Mouse (Mus musculus) liver, embryonic 15.5 days (tissue): ENCODE results near the gene Vsig2. TPM values are rescaled to one million over a fixed set of nuclear protein-coding genes. Genes with fewer than 3 reads are reported as not detected.
A peak's percentile ranks its signal among the peaks of the same experiment; 100 is the strongest.

Experiments
- ATAC-seq: fragments of 200-750 bp; cut with Nextera tagmentation; 2 replicates; pipeline ENCODE4 v1.8.0; 2017; ENCODE audit warnings: moderate number of reproducible peaks, mild to moderate bottlenecking, moderate library complexity; ENCODE audit not compliant: insufficient read depth
- H3K27ac ChIP-seq: fragments of 300-500 bp; sonication (generic); replicated peaks from 2 replicates; pipeline ENCODE4 v1.5.1; 2015; ENCODE audit warnings: mild to moderate bottlenecking, inconsistent platforms
- H3K27me3 ChIP-seq: fragments of 300-500 bp; sonication (generic); 2 replicates; pipeline ENCODE4 v1.6.1; 2015; ENCODE audit warnings: mild to moderate bottlenecking, inconsistent platforms
- H3K36me3 ChIP-seq: fragments of 300-500 bp; sonication (generic); replicated peaks from 2 replicates; pipeline ENCODE4 v1.6.1; 2015; ENCODE audit warnings: moderate library complexity, mild to moderate bottlenecking, inconsistent platforms
- H3K4me1 ChIP-seq: fragments of 300-500 bp; sonication (generic); replicated peaks from 2 replicates; pipeline ENCODE4 v1.6.1; 2015; ENCODE audit warnings: inconsistent platforms
- H3K4me2 ChIP-seq: fragments of 300-500 bp; sonication (generic); 2 replicates; pipeline ENCODE4 v1.6.1; 2015; ENCODE audit warnings: moderate library complexity, mild to moderate bottlenecking, inconsistent platforms
- H3K4me3 ChIP-seq: fragments of 300-500 bp; sonication (generic); replicated peaks from 2 replicates; pipeline ENCODE4 v1.5.1; 2015; ENCODE audit warnings: mild to moderate bottlenecking, inconsistent platforms
- H3K9ac ChIP-seq: fragments of 300-500 bp; sonication (generic); 2 replicates; pipeline ENCODE4 v1.6.1; 2015; ENCODE audit warnings: moderate library complexity, mild to moderate bottlenecking, inconsistent platforms
- H3K9me3 ChIP-seq: fragments of 300-500 bp; sonication (generic); replicated peaks from 2 replicates; pipeline ENCODE4 v1.6.1; 2016; ENCODE audit warnings: inconsistent platforms
- WGBS: fragments of 180-500 bp; shearing (Covaris S2); methylation state at CpG from one replicate; pipeline ENCODE4 v1.1.7; 2015; ENCODE audit warnings: mixed read lengths; ENCODE audit not compliant: insufficient replicate concordance; 5-methylcytosine and 5-hydroxymethylcytosine counted together
- polyA plus RNA-seq: library from polyadenylated mRNA; unstranded; fragments of >200 nt; fragmentation: Nextera tagmentation; extraction: Ambion mirVana; gene quantifications from 2 replicates; pipeline ENCODE4 v1.2.1, GENCODE M21; 2015

Vsig2 gene
- polyA plus RNA-seq, 1 experiment from 2014 or later, result 0.32 TPM

- ATAC-seq, result 0 out of 2 replicates have a peak, but pooled peaks have one; percentile 10
Measured at GRCm38 (mm10) chr9:37551751-37552531, 12.9 kb downstream of the Vsig2 start.

GRCm38 (mm10) chr9:37552536-37553293, 13.7 kb downstream of the Vsig2 start, which contains the start of gene Nrgn:
Gene Nrgn (minus strand): TSS chr9:37552904.
- Histone ChIP-seq H3K9me3 (no peaks in the 10 kb centered on the region), H3K4me3 (peak within 1 kb of the TSS; percentile 51), H3K9ac (peak within 1 kb of the TSS; percentile 30; the same call in 1 of the 2 replicates), H3K27ac (no peak within 1 kb of the TSS), H3K36me3 (no peaks in the 10 kb centered on the region), H3K4me1 (peaks cover 40% of the 10 kb centered on the region), H3K4me2 (peak within 1 kb of the TSS; percentile 85), H3K27me3 (peaks cover 53% of the 10 kb centered on the region)
- peak; percentile 85 for ATAC-seq
- 3% methylated on average over 31 of the region's 31 CpGs for WGBS

More at GRCm38 (mm10) chr9:37551751-37552531, 12.9 kb downstream of the Vsig2 start:
- H3K9ac ChIP-seq, result peak overlapping the region; percentile 30; the same call in 1 of the 2 replicates
- peaks cover 40% of the 10 kb centered on the region for H3K4me1 ChIP-seq
- H3K27me3 ChIP-seq, result peaks cover 53% of the 10 kb centered on the region
- no peak overlapping the region for H3K27ac ChIP-seq
- WGBS, result 2% methylated on average over 23 of the region's 23 CpGs
- peak overlapping the region; percentile 51 for H3K4me3 ChIP-seq
- peak overlapping the region; percentile 85 for H3K4me2 ChIP-seq
- no peaks in the 10 kb centered on the region for H3K36me3 ChIP-seq
- no peaks in the 10 kb centered on the region for H3K9me3 ChIP-seq

DNA sequence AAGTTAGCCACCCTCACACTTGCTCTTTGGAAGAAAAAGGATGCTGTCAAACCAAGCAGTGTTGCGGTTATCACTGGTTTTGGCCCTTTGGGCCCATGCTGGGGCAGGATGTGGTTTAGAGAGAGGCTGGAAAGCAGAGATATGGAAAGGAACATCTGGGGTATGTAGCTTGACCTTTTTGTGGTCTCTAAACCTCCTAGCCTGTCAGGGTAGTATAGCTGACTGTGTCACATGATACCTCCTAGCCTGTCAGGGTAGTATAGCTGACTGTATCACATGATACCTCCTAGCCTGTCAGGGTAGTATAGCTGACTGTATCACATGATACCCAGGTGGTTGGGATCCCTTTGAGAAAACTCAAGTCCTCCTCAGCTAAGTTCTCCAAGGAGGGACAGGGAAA, 15.2 kb downstream of the Vsig2 start:
- WGBS, result 11% methylated on average over 1 of the region's 1 CpGs
- Histone ChIP-seq H3K4me2 (no peak overlapping the region), H3K36me3 (no peaks in the 10 kb centered on the region), H3K9ac (no peak overlapping the region), H3K9me3 (no peaks in the 10 kb centered on the region), H3K27ac (no peak overlapping the region), H3K4me1 (peaks cover 40% of the 10 kb centered on the region), H3K27me3 (peaks cover 53% of the 10 kb centered on the region), H3K4me3 (no peak overlapping the region)
- peak; percentile 68; the same call in 1 of the 2 replicates for ATAC-seq

GRCm38 (mm10) chr9:37554838-37555748, 16.0 kb downstream of the Vsig2 start, which contains the start of gene Siae:
Gene Siae (plus strand): TSS chr9:37555698.
- ATAC-seq, result no peak
- H3K4me1 ChIP-seq, result peaks cover 40% of the 10 kb centered on the region
- no peak within 1 kb of the TSS for H3K4me3 ChIP-seq
- no peaks in the 10 kb centered on the region for H3K36me3 ChIP-seq
- H3K27ac ChIP-seq, result no peak within 1 kb of the TSS
- no peak within 1 kb of the TSS for H3K4me2 ChIP-seq
- no peak within 1 kb of the TSS for H3K9ac ChIP-seq
- WGBS, result 34% methylated on average over 7 of the region's 7 CpGs
- peaks cover 49% of the 10 kb centered on the region for H3K27me3 ChIP-seq
- H3K9me3 ChIP-seq, result no peaks in the 10 kb centered on the region

- Histone ChIP-seq H3K4me1 (peaks cover 40% of the 10 kb centered on the region), H3K4me3 (no peak overlapping the region), H3K9me3 (no peaks in the 10 kb centered on the region), H3K27me3 (peaks cover 37% of the 10 kb centered on the region), H3K4me2 (no peak overlapping the region), H3K9ac (no peak overlapping the region), H3K27ac (no peak overlapping the region), H3K36me3 (no peaks in the 10 kb centered on the region)
- ATAC-seq, result no peak
- WGBS, result 47% methylated on average over 3 of the region's 3 CpGs
Measured at GRCm38 (mm10) chr9:37556366-37556765, 17.3 kb downstream of the Vsig2 start.

GRCm38 (mm10) chr9:37560617-37561016, 21.6 kb downstream of the Vsig2 start:
- H3K9ac ChIP-seq, result no peak overlapping the region
- H3K4me2 ChIP-seq, result no peak overlapping the region
- no peaks in the 10 kb centered on the region for H3K36me3 ChIP-seq
- H3K27me3 ChIP-seq, result peaks cover 5% of the 10 kb centered on the region; the same call in 1 of the 2 replicates
- H3K27ac ChIP-seq, result no peak overlapping the region
- 78% methylated on average over 2 of the region's 2 CpGs for WGBS
- no peak for ATAC-seq
- H3K4me3 ChIP-seq, result no peak overlapping the region
- H3K9me3 ChIP-seq, result no peaks in the 10 kb centered on the region
- H3K4me1 ChIP-seq, result peaks cover 14% of the 10 kb centered on the region

GRCm38 (mm10) chr9:37563805-37564204, 24.8 kb downstream of the Vsig2 start:
- H3K4me3 ChIP-seq, result no peak overlapping the region
- no peaks in the 10 kb centered on the region for H3K9me3 ChIP-seq
- no peaks in the 10 kb centered on the region for H3K27me3 ChIP-seq
- 12% methylated on average over 1 of the region's 1 CpGs for WGBS
- no peaks in the 10 kb centered on the region for H3K36me3 ChIP-seq
- no peak overlapping the region for H3K27ac ChIP-seq
- no peak overlapping the region for H3K9ac ChIP-seq
- H3K4me1 ChIP-seq, result peaks cover 36% of the 10 kb centered on the region
- ATAC-seq, result peak; percentile 32; the same call in 1 of the 2 replicates
- H3K4me2 ChIP-seq, result no peak overlapping the region

DNA sequence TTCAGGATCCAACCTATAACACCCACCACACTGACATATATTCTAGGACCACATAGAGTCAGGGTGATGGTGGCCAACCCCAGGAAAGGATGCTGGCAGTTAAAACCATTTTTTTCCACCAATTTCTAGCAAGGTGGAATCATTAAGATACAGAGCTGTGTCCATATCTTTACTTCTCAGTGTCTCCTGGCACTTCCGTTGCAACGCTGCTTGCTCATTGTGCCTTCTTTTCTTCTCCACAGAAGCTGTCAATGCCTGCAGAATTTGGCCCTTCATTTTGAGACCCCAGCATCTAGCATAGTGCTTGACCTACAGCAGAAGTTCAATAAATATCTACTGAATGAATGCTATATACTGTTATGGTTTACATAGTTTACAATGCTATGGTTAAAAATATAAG, 28.0 kb downstream of the Vsig2 start:
- Histone ChIP-seq H3K9me3 (no peaks in the 10 kb centered on the region), H3K4me2 (no peak overlapping the region; the same call in 1 of the 2 replicates), H3K4me1 (peaks cover 55% of the 10 kb centered on the region), H3K36me3 (no peaks in the 10 kb centered on the region), H3K27ac (no peak overlapping the region), H3K27me3 (no peaks in the 10 kb centered on the region), H3K9ac (no peak overlapping the region), H3K4me3 (no peak overlapping the region)
- 34% methylated on average over 2 of the region's 2 CpGs for WGBS
- ATAC-seq, result 0 out of 2 replicates have a peak, but pooled peaks have one; percentile 23

GRCm38 (mm10) chr9:37567454-37567853, 28.4 kb downstream of the Vsig2 start:
- H3K27me3 ChIP-seq, result no peaks in the 10 kb centered on the region
- no peak overlapping the region for H3K27ac ChIP-seq
- no peaks in the 10 kb centered on the region for H3K9me3 ChIP-seq
- ATAC-seq, result peak; percentile 60
- H3K4me1 ChIP-seq, result peaks cover 58% of the 10 kb centered on the region
- H3K9ac ChIP-seq, result no peak overlapping the region
- no peak overlapping the region for H3K4me3 ChIP-seq
- 16% methylated on average over 5 of the region's 5 CpGs for WGBS
- H3K4me2 ChIP-seq, result peak overlapping the region; percentile 51
- H3K36me3 ChIP-seq, result no peaks in the 10 kb centered on the region

GRCm38 (mm10) chr9:37567892-37568604, 29.0 kb downstream of the Vsig2 start:
- Histone ChIP-seq H3K4me3 (no peak overlapping the region), H3K27me3 (no peaks in the 10 kb centered on the region), H3K9ac (no peak overlapping the region; the same call in 1 of the 2 replicates), H3K36me3 (no peaks in the 10 kb centered on the region), H3K27ac (peak overlapping the region; percentile 15; the same call in 1 of the 2 replicates), H3K4me2 (peak overlapping the region; percentile 51), H3K9me3 (no peaks in the 10 kb centered on the region), H3K4me1 (peaks cover 61% of the 10 kb centered on the region)
- WGBS, result 7% methylated on average over 15 of the region's 15 CpGs
- no peak; the same call in 1 of the 2 replicates for ATAC-seq
